Mouse (Mus musculus) intestine, postnatal 0 days (tissue): ENCODE measurements around the gene Cntn4. TPM values are rescaled to one million over a fixed set of nuclear protein-coding genes. Genes with fewer than 3 reads are reported as not detected.

Source experiments
- ATAC-seq: fragments of 200-750 bp; cut with Nextera tagmentation; 2 replicates; pipeline ENCODE4 v1.8.0; 2017; ENCODE audit warnings: mild to moderate bottlenecking, moderate TSS enrichment, moderate library complexity
- H3K27ac ChIP-seq: fragments of 300-500 bp; sonication (generic); 2 replicates; pipeline ENCODE4 v1.5.1; 2014; ENCODE audit warnings: mild to moderate bottlenecking, low read depth, low read length, moderate library complexity
- H3K27me3 ChIP-seq: fragments of 300-500 bp; sonication (generic); replicated peaks from 2 replicates; pipeline ENCODE4 v1.6.1; 2014; ENCODE audit warnings: low read length, mixed read lengths; ENCODE audit not compliant: control insufficient read depth, insufficient read depth
- H3K36me3 ChIP-seq: fragments of 300-500 bp; sonication (generic); 2 replicates; pipeline ENCODE4 v1.6.1; 2014; ENCODE audit warnings: mild to moderate bottlenecking, moderate library complexity; ENCODE audit not compliant: control insufficient read depth, insufficient read depth
- H3K4me1 ChIP-seq: fragments of 300-500 bp; sonication (generic); replicated peaks from 2 replicates; pipeline ENCODE4 v1.6.1; 2014; ENCODE audit warnings: antibody characterized with exemption, low read length, mixed read lengths; ENCODE audit not compliant: control insufficient read depth, insufficient read depth
- H3K4me2 ChIP-seq: fragments of 300-500 bp; sonication (generic); replicated peaks from 2 replicates; pipeline ENCODE4 v1.6.1; 2014; ENCODE audit warnings: low read depth, mild to moderate bottlenecking, moderate library complexity
- H3K4me3 ChIP-seq: fragments of 300-500 bp; sonication (generic); 2 replicates; pipeline ENCODE4 v1.5.1; 2014; ENCODE audit warnings: low read depth, low read length
- H3K9ac ChIP-seq: fragments of 300-500 bp; sonication (generic); 2 replicates; pipeline ENCODE4 v1.6.1; 2014; ENCODE audit warnings: mild to moderate bottlenecking, low read depth, low read length
- H3K9me3 ChIP-seq: fragments of 300-500 bp; sonication (generic); 2 replicates; pipeline ENCODE4 v1.6.1; 2016; ENCODE audit warnings: mixed run types; ENCODE audit not compliant: control insufficient read depth
- CTCF ChIP-seq: sonication (generic); IDR thresholded peaks from 2 replicates; pipeline ENCODE4 v1.5.1; 2016; ENCODE audit warnings: low read depth, mild to moderate bottlenecking, control low read depth, antibody characterized with exemption, moderate library complexity
- WGBS: fragments of 180-500 bp; shearing (Covaris S2); extraction: QIAGEN DNeasy Blood & Tissue Kit; methylation state at CpG from one replicate; pipeline ENCODE4 v1.1.7; 2014; 5-methylcytosine and 5-hydroxymethylcytosine counted together
- polyA plus RNA-seq: library from polyadenylated mRNA; unstranded; fragments of >200 nt; fragmentation: Nextera tagmentation; extraction: Ambion mirVana; gene quantifications from 2 replicates; pipeline ENCODE4 v1.2.1, GENCODE M21; 2015

Cntn4 gene
- polyA plus RNA-seq, 1 experiment from 2014 or later, result 0.08 TPM

- 73% methylated on average over 3 of the region's 3 CpGs for WGBS
- H3K4me2 ChIP-seq, result no peak overlapping the region
- no peak for TF ChIP-seq CTCF
- H3K9ac ChIP-seq, result no peak overlapping the region
- no peak overlapping the region for H3K27ac ChIP-seq
- no peaks in the 10 kb centered on the region for H3K27me3 ChIP-seq
- no peak overlapping the region for H3K4me3 ChIP-seq
- no peaks in the 10 kb centered on the region for H3K4me1 ChIP-seq
- H3K36me3 ChIP-seq, result no peaks in the 10 kb centered on the region
- no peak for ATAC-seq
- H3K9me3 ChIP-seq, result no peaks in the 10 kb centered on the region
These were observed 763.8 kb downstream of the Cntn4 start for GRCm38 (mm10) chr6:106441246-106441645.

- Histone ChIP-seq H3K27me3 (no peaks in the 10 kb centered on the region), H3K4me1 (no peaks in the 10 kb centered on the region), H3K36me3 (no peaks in the 10 kb centered on the region), H3K4me3 (no peak overlapping the region), H3K4me2 (no peak overlapping the region), H3K27ac (no peak overlapping the region), H3K9me3 (no peaks in the 10 kb centered on the region), H3K9ac (no peak overlapping the region)
- no peak for ATAC-seq
- TF ChIP-seq CTCF, result no peak
- whole genome bisulfite sequencing, result 79% methylated on average over 3 of the region's 3 CpGs
These were observed 776.8 kb downstream of the Cntn4 start for GRCm38 (mm10) chr6:106454131-106454838.

DNA sequence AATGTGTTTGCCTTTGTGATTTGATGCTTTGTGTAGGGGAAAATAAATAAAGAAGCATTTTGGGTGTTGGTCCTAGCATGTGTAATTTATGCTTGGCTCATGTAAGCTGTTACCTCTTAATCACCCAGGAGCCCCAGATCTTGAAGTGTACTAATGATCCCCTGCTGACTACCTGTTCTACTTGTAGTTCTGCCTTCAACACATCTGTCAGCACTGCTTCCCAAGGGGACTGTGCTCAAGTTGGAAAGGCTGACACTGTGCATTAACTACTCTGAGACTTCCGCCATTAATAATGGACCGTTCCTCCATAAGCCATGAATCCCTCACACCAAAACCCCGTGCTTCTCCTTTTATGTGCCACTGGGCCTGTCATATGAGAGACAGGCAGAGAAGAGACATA lies 778.2 kb downstream of the Cntn4 start:
- no peak overlapping the region for H3K4me2 ChIP-seq
- no peaks in the 10 kb centered on the region for H3K9me3 ChIP-seq
- no peaks in the 10 kb centered on the region for H3K27me3 ChIP-seq
- TF ChIP-seq CTCF, result no peak
- H3K27ac ChIP-seq, result no peak overlapping the region
- no peak for ATAC-seq
- H3K9ac ChIP-seq, result no peak overlapping the region
- WGBS, result 85% methylated on average over 3 of the region's 3 CpGs
- no peak overlapping the region for H3K4me3 ChIP-seq
- H3K36me3 ChIP-seq, result no peaks in the 10 kb centered on the region
- H3K4me1 ChIP-seq, result no peaks in the 10 kb centered on the region

DNA sequence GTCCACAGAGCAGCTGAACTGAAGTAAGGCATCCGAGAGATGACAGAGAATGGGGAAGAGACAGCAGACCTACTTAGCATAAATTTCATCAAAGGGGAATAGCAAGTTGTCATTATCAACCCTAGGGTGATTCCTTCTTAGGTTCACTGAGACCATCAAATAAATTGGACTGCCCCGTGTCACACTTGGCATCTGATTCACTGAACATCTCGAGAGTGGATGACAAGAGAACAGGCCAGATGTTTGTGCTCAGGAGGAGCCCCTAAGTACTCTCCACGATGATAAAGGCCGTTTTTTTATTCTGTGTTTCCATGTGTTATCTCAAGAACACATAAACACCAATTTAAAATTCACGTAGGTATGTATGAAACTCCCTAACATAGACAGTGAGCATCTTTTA lies 780.7 kb downstream of the Cntn4 start:
- Histone ChIP-seq H3K9me3 (no peaks in the 10 kb centered on the region), H3K4me3 (no peak overlapping the region), H3K4me2 (no peak overlapping the region), H3K27me3 (no peaks in the 10 kb centered on the region), H3K4me1 (no peaks in the 10 kb centered on the region), H3K36me3 (no peaks in the 10 kb centered on the region), H3K9ac (no peak overlapping the region), H3K27ac (no peak overlapping the region)
- no peak for TF ChIP-seq CTCF
- WGBS, result 67% methylated on average over 6 of the region's 6 CpGs
- ATAC-seq, result no peak

DNA sequence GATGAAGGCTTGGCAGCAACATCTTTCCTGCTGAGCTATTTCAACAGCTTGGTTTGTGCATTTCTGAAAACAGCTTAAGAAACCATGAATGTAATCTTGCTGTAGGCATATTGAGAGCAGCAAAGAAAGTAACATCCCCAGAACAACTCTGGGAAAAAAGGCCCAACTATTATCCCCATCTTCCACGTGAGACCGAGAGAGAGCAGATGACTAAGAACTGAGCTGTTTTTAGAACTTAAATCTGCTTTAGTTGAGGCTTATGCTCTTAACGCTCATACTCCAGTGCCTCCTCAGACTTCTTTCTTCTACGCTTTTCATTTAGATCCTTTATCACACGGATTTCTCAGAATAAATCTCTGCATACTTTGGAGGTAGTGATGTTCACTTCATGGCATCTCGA lies 784.9 kb downstream of the Cntn4 start:
- TF ChIP-seq CTCF, result no peak
- no peak overlapping the region for H3K9ac ChIP-seq
- no peaks in the 10 kb centered on the region for H3K27me3 ChIP-seq
- no peak overlapping the region for H3K4me3 ChIP-seq
- H3K4me1 ChIP-seq, result no peaks in the 10 kb centered on the region
- H3K27ac ChIP-seq, result no peak overlapping the region
- H3K4me2 ChIP-seq, result no peak overlapping the region
- H3K36me3 ChIP-seq, result no peaks in the 10 kb centered on the region
- H3K9me3 ChIP-seq, result no peaks in the 10 kb centered on the region
- 91% methylated on average over 6 of the region's 6 CpGs for WGBS
- ATAC-seq, result no peak

- Histone ChIP-seq H3K4me1 (no peaks in the 10 kb centered on the region), H3K4me2 (no peak overlapping the region), H3K36me3 (no peaks in the 10 kb centered on the region), H3K27ac (no peak overlapping the region), H3K27me3 (no peaks in the 10 kb centered on the region), H3K4me3 (no peak overlapping the region), H3K9ac (no peak overlapping the region), H3K9me3 (no peaks in the 10 kb centered on the region)
- TF ChIP-seq CTCF, result no peak
- no peak for ATAC-seq
- WGBS, result 51% methylated on average over 2 of the region's 2 CpGs
These were observed 786.4 kb downstream of the Cntn4 start for GRCm38 (mm10) chr6:106463857-106464256.

DNA sequence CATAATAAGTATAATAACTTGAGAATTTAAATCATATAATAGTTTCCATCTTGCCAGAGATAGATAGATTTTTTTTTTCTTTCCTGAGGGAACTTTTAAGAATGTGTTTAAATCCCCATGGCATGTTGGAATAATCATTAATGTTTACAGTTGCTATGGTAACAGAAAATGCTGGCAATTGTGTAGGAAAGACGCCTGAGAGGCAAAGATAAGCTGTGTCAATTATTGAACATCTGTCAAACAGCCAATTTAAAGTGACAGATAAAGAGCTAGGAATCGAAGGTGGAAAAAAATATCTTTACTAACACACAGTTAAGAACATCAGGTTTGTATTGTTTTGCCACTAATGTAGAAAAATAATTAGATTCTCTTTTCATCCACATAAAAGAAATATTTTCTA lies 788.3 kb downstream of the Cntn4 start:
- Histone ChIP-seq H3K4me1 (no peaks in the 10 kb centered on the region), H3K4me2 (no peak overlapping the region), H3K9ac (no peak overlapping the region), H3K9me3 (no peaks in the 10 kb centered on the region), H3K27me3 (no peaks in the 10 kb centered on the region), H3K27ac (no peak overlapping the region), H3K4me3 (no peak overlapping the region), H3K36me3 (no peaks in the 10 kb centered on the region)
- no peak for TF ChIP-seq CTCF
- WGBS, result 13% methylated on average over 2 of the region's 2 CpGs
- no peak for ATAC-seq
